Comparison of ENCODE assay signal across 8 mouse cellular contexts in genomic region chr13:34408007-34408668, GRCm38 (mm10).
DNase-seq lines count a peak whose midpoint lies in the region; ATAC-seq lines count a peak whose summit lies in the region.

No protein-coding gene starts in this region.

- peak; percentile 41 for ATAC-seq in heart, embryonic 16.5 days (replicated peaks; ENCODE audit: extremely low read depth, insufficient read depth, low FRiP score)
- ATAC-seq in granulocyte monocyte progenitor cell, adult 5-6 weeks (replicated peaks; ENCODE audit: poor library complexity, severe bottlenecking), result no peak; the same call in 1 of the 2 replicates

- H3K9ac ChIP-seq in heart, embryonic 16.5 days (ENCODE audit: low read length), result no peak overlapping the region

- H3K27me3 ChIP-seq in heart, embryonic 16.5 days (ENCODE audit: control insufficient read depth, insufficient read depth, low read length), result no peaks in the 10 kb centered on the region
- H3K27me3 ChIP-seq in heart, embryonic 10.5 days (ENCODE audit: insufficient read depth, poor library complexity, severe bottlenecking), result no peaks in the 10 kb centered on the region

- H3K27ac ChIP-seq in heart, embryonic 16.5 days (ENCODE audit: low read length), result no peak overlapping the region
- no peak overlapping the region for H3K27ac ChIP-seq in heart, embryonic 10.5 days

- H3K9me3 ChIP-seq in heart, embryonic 16.5 days (replicated peaks; ENCODE audit: control insufficient read depth, low read length), result no peaks in the 10 kb centered on the region
- H3K9me3 ChIP-seq in heart, embryonic 10.5 days, result no peaks in the 10 kb centered on the region

- WGBS in heart, embryonic 16.5 days, result 41% methylated on average over 4 of the region's 4 CpGs
- 56% methylated on average over 4 of the region's 4 CpGs for WGBS in heart, embryonic 10.5 days

- H3K4me2 ChIP-seq in heart, embryonic 16.5 days (ENCODE audit: low read depth, low read length), result no peak overlapping the region

- H3K4me3 ChIP-seq in heart, embryonic 16.5 days (ENCODE audit: low read length), result no peak overlapping the region
- H3K4me3 ChIP-seq in heart, embryonic 10.5 days, result no peak overlapping the region

- intact Hi-C loops in left cerebral cortex, postnatal 36 days (cut with DNase I), result no loop called here

- H3K4me1 ChIP-seq in heart, embryonic 16.5 days (ENCODE audit: control insufficient read depth, insufficient read depth, low read length), result no peaks in the 10 kb centered on the region; the same call in 1 of the 2 replicates
- H3K4me1 ChIP-seq in heart, embryonic 10.5 days, result peaks cover 11% of the 10 kb centered on the region; the same call in 1 of the 2 replicates

- DNase-seq in heart, embryonic 10.5 days (ENCODE audit: low spot score), result no peak
- DNase-seq in 3134 (ENCODE audit: extremely low read depth, insufficient read length, low spot score), result peak; percentile 78
- peak; percentile 85 for DNase-seq in brain, adult 2 months (ENCODE audit: low read depth, low spot score)
- peak; percentile 34 to 38 for DNase-seq in left cerebral cortex, postnatal 36 days (ENCODE audit: low spot score in 2 of 2)
- DNase-seq in right cerebral cortex, postnatal 14 days, result peak; percentile 26
- no peak for DNase-seq in ovary, postnatal 36 days (ENCODE audit: low spot score)

- H3K36me3 ChIP-seq in heart, embryonic 16.5 days (ENCODE audit: control insufficient read depth, insufficient read depth), result no peaks in the 10 kb centered on the region
- H3K36me3 ChIP-seq in heart, embryonic 10.5 days, result no peaks in the 10 kb centered on the region

Comparison
In these comparisons a context has a peak if more than half of its experiments do, and no peak if none do; other contexts are left out.
1. DNase-seq: peak in 3134 (single experiment), brain, adult 2 months (single experiment), left cerebral cortex, postnatal 36 days (2 of 2) and right cerebral cortex, postnatal 14 days (single experiment); none in heart, embryonic 10.5 days (single experiment) and ovary, postnatal 36 days (single experiment).